Mouse (Mus musculus) CD8-positive naive resting alpha-beta T cell, adult 2 months (primary cell): ENCODE results near the gene Rgs6.

ENCODE experiments used
- DNase-seq, 2 experiments: peaks; one replicate each; pipeline ENCODE4 v3.0.0; 2022; ENCODE audit warnings: low read depth in 2 of 2, low spot score in 2 of 2

The Rgs6 gene

DNA sequence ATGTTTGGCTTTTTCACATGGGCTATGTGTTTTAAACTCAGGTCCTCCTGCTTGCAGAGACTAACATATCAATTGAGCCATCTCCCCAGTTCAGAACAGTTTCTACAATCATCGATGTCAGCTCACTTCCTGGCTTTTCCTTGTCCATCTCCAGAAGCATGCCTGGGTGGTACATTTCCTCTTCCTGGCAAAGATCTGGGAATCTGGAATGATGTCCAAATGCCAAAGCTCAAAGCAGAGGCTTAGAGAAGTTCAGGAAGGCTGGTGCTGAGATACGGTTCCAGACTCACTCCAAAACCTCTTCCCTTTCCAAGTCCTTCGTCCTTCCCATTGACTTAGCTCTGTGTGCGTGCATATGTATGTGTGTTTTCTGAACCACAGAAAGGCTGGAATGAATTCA lies 59.8 kb downstream of the Rgs6 start:
- DNase-seq = no peak

DNA sequence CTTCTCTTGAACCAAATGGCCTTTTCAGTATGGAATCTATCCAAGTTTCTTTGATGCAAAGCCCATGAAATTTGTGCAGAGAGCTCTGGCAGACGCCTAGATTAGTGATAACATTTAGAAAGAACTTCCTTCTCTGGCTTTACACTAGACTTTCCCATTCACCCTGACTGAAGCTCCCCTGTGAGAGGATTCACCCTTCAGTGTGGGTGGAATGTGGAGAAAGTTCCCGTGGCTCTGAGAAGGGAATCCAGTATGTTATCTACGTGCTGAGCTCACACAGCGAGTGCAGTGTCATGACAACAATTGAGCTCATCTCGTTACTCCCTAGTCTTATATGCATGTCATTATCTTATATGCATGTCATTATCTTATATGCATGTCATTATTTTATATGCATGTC lies 61.9 kb downstream of the Rgs6 start:
- no peak for DNase-seq

- no peak for DNase-seq
These were observed 76.5 kb downstream of the Rgs6 start for GRCm38 (mm10) chr12:82664598-82664997.

- no peak for DNase-seq
These were observed 79.3 kb downstream of the Rgs6 start for GRCm38 (mm10) chr12:82667441-82667840.

DNA sequence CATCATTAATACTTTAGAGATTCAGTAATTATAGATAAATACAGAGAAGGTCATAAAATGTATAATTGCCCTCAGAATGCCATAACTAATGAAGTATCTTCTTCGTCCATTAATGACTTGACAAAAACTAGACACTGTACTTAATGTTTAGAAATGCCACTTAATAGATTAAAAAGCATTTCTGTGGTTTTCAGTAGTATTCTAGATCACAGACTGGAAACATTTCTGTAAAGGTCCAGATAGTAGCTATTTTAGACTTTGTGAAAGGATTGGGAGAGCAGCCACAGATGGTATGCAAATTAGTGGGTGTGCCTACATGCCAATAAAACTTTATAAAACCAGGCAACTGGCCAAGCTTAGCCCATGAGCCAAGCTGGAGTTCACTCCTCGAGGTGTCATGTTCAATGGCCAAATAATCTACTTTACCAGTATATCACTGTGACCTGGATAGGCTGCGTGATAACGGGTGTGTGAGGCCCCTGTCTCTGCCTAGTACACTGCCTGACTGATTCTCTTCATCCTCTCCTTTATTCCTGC lies 82.2 kb downstream of the Rgs6 start:
- DNase-seq = no peak

DNA sequence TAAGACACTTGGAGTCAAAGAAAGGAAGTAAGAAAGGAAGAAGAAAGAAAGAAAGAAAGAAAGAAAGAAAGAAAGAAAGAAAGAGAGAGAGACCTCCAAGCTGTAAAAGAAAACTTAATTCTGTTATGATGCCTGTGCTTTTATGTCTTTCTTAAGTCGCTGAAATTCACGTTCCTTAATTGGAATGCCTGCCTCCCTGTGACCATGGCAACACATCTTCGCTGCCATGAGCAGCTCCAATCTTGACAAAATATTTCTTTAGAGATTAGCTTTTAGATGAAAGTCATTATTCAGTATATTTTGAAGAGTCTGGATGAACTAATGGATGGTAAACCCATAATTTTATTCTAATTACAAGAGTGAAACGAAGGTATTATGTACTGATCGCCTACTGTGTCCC lies 83.5 kb downstream of the Rgs6 start:
- no peak for DNase-seq

GRCm38 (mm10) chr12:82675137-82675536 lies 87.0 kb downstream of the Rgs6 start:
- DNase-seq = no peak

- no peak for DNase-seq
These were observed 98.9 kb downstream of the Rgs6 start for GRCm38 (mm10) chr12:82687015-82687414.

- no peak for DNase-seq
These were observed 110.9 kb downstream of the Rgs6 start for GRCm38 (mm10) chr12:82698886-82699527.

GRCm38 (mm10) chr12:82699528-82699905 lies 111.4 kb downstream of the Rgs6 start:
- no peak for DNase-seq

DNA sequence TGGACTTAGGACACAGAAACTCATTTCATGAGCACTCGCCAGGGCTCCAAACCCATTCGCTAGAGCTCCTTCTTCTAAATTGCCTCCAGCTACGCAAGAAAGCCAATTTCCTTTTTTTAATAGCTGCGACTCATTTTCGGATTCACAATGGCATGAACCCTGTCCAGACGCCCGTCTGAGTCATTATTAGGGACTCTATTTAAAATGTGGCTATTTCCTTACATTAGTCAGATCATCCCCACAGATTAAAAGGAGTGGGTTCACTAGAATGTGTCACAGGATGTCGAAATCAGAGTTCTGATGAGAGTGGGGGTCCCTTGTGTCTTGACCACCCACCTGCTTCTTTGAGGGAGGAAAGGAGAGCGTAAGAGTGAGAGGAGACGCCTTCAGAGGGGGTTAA lies 112.1 kb downstream of the Rgs6 start:
- no peak for DNase-seq

GRCm38 (mm10) chr12:82700840-82701239 lies 112.7 kb downstream of the Rgs6 start:
- no peak for DNase-seq

DNA sequence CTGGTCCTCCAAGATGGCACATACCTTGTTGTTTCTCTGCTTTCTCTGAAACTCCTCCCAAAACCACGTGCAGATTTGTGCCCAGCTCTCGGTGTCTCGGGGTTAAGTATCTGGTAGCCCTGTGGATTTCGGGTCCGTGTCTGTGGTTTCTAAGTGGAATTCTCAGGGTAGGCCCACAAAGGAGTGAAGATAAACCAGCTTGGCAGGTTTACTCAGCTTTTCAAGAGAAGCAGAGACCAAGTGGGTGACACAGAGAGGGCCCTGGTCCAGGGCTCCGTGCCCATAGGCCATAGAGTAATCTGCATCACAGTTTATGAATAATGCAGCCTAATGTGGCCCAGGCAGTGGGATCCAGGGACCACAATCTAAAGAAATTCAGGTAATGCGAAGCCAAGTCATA lies 113.3 kb downstream of the Rgs6 start:
- no peak for DNase-seq

GRCm38 (mm10) chr12:82710376-82710775 lies 122.3 kb downstream of the Rgs6 start:
- no peak for DNase-seq

DNA sequence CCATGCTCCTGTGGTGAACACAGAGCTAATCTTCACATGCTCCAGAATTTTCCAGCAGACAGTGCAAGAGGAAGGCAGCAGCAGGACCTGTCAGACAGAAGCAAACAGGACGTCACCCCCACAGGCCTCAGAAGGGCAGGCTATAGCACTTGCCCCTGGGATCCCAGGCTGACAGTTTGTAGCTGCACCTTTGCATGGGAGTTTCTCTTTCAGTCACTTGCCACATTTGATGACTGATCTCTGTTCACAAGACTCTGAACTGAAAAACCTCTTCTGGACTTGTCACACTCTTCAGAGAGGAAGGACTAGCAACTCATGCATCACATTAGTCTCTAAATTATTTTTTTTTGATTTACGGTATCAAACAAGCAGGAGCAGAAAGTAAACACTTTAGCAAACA lies 126.2 kb downstream of the Rgs6 start:
- no peak for DNase-seq

DNA sequence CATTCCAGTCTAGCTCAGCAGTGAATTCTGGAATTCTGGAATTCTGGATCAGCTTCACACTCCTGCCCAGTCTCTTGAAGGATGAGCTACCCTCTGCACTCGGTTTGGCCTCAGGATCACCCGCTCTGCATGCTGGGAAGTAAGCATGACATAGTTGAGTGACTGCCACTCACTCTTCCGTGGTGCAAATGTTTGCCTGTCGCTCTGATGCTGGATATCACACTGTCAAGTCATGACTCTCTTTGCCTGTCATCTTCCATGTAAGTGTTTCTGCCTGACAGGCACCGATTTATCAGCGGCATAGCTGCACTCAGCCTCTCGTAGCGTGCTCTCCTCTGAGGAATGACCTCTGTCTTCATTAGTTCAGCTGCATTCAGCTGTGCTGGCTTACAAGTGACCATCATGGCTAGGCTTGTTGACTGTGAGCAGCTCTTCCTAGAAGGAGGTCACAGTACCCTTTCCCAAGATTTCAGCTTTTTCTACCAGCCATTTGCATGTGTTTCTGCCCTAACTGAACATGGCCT lies 135.0 kb downstream of the Rgs6 start:
- no peak for DNase-seq

DNA sequence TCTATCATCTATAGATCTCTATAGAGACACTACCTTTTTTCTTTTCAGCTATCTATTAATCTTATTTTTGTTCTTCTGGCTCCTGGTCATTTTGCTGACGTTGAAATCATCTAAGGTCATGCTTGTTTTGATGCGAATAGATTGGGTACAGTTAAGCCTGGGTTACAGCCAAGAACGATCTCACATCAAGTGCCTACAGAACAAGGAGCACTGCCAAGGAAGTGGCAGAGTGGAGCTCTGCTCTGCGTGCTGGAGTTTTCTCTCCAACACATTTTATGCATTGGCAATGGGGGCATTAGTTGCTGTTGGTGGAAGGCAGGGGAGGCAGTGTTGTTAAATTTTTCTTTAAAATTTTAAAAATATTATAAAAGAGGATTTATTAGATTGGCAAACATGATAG lies 138.2 kb downstream of the Rgs6 start:
- no peak for DNase-seq

DNA sequence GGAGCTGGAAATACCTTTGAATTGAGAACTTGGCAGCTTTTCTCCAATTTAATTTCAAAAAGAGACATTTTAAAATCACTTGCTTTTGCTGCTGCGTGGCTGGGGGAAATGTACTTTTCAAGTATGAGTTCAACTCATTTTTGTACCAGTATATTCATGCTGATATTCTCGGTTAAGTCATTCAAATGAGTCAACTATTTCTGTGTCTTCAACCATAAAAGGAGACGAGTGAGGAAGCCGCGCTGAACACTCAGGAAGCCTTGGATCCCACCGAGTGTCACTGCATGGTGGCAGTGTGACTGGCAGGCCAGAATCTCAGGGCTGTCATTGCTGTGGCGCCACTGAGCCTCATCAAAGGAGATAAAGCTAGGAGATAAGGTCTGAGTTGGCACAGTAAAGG lies 143.5 kb downstream of the Rgs6 start:
- no peak for DNase-seq

DNA sequence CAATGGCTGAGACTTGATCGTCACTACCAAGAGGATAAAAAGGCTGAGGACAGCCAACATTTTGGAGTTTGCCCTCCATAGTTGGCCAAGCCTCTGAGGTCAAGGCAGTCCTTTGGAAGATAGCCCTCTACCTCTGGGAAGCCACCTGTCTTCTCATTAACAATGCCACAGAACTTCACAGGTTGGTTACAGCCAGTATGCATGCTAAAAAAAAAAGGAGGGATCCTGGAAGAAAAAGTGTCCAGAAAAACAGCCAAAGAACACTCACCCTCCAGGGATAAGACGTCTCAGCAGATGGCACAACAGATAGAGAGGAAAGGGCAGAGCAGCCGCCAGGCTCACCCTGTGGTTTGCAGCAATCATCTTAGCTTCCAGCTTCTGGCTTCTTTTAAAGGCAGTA lies 154.9 kb downstream of the Rgs6 start:
- no peak for DNase-seq

DNA sequence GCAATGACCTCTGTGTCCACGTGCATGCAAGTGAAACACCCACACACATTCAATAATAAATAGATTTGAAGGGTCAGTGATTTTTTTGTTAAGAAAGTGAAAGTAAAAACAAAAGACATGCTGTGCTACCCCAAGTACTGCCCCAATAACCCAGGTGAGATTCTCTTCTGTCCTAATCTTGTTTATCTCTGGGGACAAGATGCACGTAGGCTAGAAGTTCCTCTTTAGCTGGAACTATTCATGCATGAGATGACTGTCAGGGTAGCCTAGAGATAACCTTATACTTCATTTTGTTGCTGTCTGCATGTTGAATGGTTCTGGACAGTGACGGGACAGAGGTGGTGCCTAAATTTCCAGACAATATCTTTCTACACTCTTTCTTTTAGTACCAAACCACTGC lies 155.9 kb downstream of the Rgs6 start:
- DNase-seq = no peak

- DNase-seq = no peak
These were observed 156.7 kb downstream of the Rgs6 start for GRCm38 (mm10) chr12:82744826-82745225.

- DNase-seq = no peak
These were observed 159.0 kb downstream of the Rgs6 start for GRCm38 (mm10) chr12:82747099-82747498.

- no peak for DNase-seq
These were observed 163.8 kb downstream of the Rgs6 start for GRCm38 (mm10) chr12:82751846-82752245.
